Mouse (Mus musculus): ENCODE measurements around the gene Thap11. TPM values are rescaled to one million over a fixed set of nuclear protein-coding genes. Genes with fewer than 3 reads are reported as not detected.
A peak's percentile ranks its signal among the peaks of the same experiment; 100 is the strongest.

Gene Thap11
- polyA plus RNA-seq, 2 experiments from 2014 or later: 7.0 to 7.4 TPM

DNA sequence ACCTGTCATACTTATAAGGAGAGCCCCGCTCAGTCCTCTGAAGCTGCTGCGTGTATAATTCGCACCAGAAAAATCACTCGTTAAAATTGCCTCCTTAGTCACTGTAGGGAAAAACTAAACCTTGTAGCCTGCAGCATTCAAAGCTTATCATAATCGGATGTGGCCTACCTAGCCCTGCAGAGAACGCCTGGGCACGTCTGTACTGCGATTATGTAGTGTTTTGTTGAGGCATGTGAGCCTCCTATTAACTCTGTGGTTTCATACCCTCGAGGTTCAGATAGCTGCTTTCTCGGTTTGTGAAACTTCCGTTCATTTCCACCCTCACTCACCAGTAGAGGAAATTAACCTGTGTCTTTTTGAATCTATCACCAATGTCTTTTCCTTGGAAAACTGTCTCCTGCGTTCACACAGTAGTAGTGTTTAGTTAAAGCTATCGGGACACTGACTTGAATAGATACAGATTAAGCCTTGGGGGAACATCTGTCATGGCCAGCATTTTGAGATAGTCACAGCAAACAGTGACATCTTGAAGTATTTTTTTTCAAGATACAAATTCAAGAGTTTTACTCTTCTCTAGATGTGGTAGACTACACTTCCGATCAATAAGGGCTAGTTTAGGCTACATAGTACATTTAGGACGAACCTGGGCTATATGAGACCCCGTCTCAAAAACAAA, 46.1 kb downstream of the Thap11 start:
- ATAC-seq: peak; percentile 71

Other genes with a start within 250 kb of the Thap11 start
- gene Ripor1, start 249.9 kb upstream of the Thap11 start, polyA plus RNA-seq (2017; shearing (Covaris generic)): 1 to 10 TPM; 6.7 to 7.9 TPM
- gene Ctcf, start 218.6 kb upstream of the Thap11 start, polyA plus RNA-seq (2017; shearing (Covaris generic)): 10 to 100 TPM; 51.3 to 61.4 TPM
- gene Agrp, start 217.7 kb upstream of the Thap11 start, polyA plus RNA-seq (2017; shearing (Covaris generic)): under 1 TPM in 1 of 2 experiments, not detected in 1; 0.87 TPM
- gene Carmil2, start 168.9 kb upstream of the Thap11 start, polyA plus RNA-seq (2017; shearing (Covaris generic)): 1 to 10 TPM; 6.0 to 7.9 TPM
- gene Acd, start 154.0 kb upstream of the Thap11 start, polyA plus RNA-seq (2017; shearing (Covaris generic)): 10 to 100 TPM; 50.0 to 57.3 TPM
- gene Pard6a, start 154.0 kb upstream of the Thap11 start, polyA plus RNA-seq (2017; shearing (Covaris generic)): 10 to 100 TPM; 10.8 to 13.8 TPM
- gene 4933405L10Rik, start 147.5 kb upstream of the Thap11 start, polyA plus RNA-seq (2017; shearing (Covaris generic)): not detected
- gene Enkd1, start 146.9 kb upstream of the Thap11 start, polyA plus RNA-seq (2017; shearing (Covaris generic)): 1 to 10 TPM; 1.4 to 3.8 TPM
- 1 to 10 TPM; 1.8 to 4.3 TPM for gene Gfod2, start 96.5 kb upstream of the Thap11 start, polyA plus RNA-seq (2017; shearing (Covaris generic))
- gene Ranbp10, start 27.8 kb upstream of the Thap11 start, polyA plus RNA-seq (2017; shearing (Covaris generic)): 1 to 10 TPM; 6.6 to 7.0 TPM
- not detected for gene Tsnaxip1, start 27.4 kb upstream of the Thap11 start, polyA plus RNA-seq (2017; shearing (Covaris generic))
- 10 to 100 TPM; 16.1 to 18.6 TPM for gene Cenpt, start 1.9 kb upstream of the Thap11 start, polyA plus RNA-seq (2017; shearing (Covaris generic))
- 100 to 1,000 TPM in 1 of 2 experiments, 1 to 10 TPM in 1; 5.1 to 101 TPM for gene Nutf2, start 5.4 kb downstream of the Thap11 start, polyA plus RNA-seq (2017; shearing (Covaris generic))
- 10 to 100 TPM; 24.6 to 32.7 TPM for gene Edc4, start 25.7 kb downstream of the Thap11 start, polyA plus RNA-seq (2017; shearing (Covaris generic))
- gene Nrn1l, start 38.4 kb downstream of the Thap11 start, polyA plus RNA-seq (2017; shearing (Covaris generic)): 1 to 10 TPM in 1 of 2 experiments, not detected in 1; 1.3 TPM
- gene Pskh1, start 45.3 kb downstream of the Thap11 start, polyA plus RNA-seq (2017; shearing (Covaris generic)): 10 to 100 TPM in 1 of 2 experiments, 1 to 10 TPM in 1; 8.1 to 11.3 TPM
- 1 to 10 TPM; 3.2 to 3.3 TPM for gene Ctrl, start 78.7 kb downstream of the Thap11 start, polyA plus RNA-seq (2017; shearing (Covaris generic))
- gene Psmb10, start 83.3 kb downstream of the Thap11 start, polyA plus RNA-seq (2017; shearing (Covaris generic)): 100 to 1,000 TPM; 368 to 402 TPM
- under 1 TPM; 0.25 to 0.61 TPM for gene Lcat, start 88.2 kb downstream of the Thap11 start, polyA plus RNA-seq (2017; shearing (Covaris generic))
- gene Slc12a4, start 111.0 kb downstream of the Thap11 start, polyA plus RNA-seq (2017; shearing (Covaris generic)): 1 to 10 TPM; 3.8 to 8.1 TPM
- gene Dpep3, start 124.3 kb downstream of the Thap11 start, polyA plus RNA-seq (2017; shearing (Covaris generic)): not detected
- 10 to 100 TPM; 25.7 to 28.8 TPM for gene Dus2, start 136.2 kb downstream of the Thap11 start, polyA plus RNA-seq (2017; shearing (Covaris generic))
- not detected for gene Dpep2nb, start 150.8 kb downstream of the Thap11 start, polyA plus RNA-seq (2017; shearing (Covaris generic))
- 10 to 100 TPM in 1 of 2 experiments, 1 to 10 TPM in 1; 9.7 to 12.1 TPM for gene Ddx28, start 156.8 kb downstream of the Thap11 start, polyA plus RNA-seq (2017; shearing (Covaris generic))
- gene Nfatc3, start 203.7 kb downstream of the Thap11 start, polyA plus RNA-seq (2017; shearing (Covaris generic)): 10 to 100 TPM; 30.0 to 31.5 TPM

Data from activated CD4-positive, CD25-positive, alpha-beta regulatory T cell, adult 4 months (primary cell).